Mouse (Mus musculus) ES-CJ7 (cell line): ENCODE results near the gene Rbp1.

ENCODE experiments used
- DNase-seq: peaks from one replicate; pipeline ENCODE4 v3.0.0; 2011; ENCODE audit warnings: low read depth, low spot score

The Rbp1 gene

DNA sequence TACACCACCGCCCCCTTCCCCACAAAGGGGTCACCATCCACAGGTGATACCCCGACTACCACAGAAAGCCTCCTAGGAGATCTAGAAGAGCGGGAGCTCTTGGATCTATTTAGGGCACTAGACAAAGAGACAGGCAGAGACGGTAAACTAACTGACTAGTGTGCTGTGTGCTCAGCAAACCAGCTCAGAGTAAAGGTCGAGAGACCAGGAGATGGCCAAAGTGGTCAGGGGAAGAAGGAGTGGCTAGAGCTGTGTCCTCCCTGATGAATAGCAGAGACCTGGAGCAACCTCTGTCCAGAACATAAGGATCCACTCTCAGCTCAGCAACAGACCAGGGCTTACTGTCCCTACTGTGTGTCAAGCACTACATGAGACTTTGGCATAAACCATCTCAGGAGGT lies at the start of gene Rbp1:
Gene Rbp1, plus strand, starts transcription at position 306 of the 400 bp plus-strand sequence.
- DNase-seq = no peak

- peak; percentile 44 for DNase-seq
Measured at GRCm38 (mm10) chr9:98373358-98373757, 49.4 kb upstream of the Rbp1 start.

DNA sequence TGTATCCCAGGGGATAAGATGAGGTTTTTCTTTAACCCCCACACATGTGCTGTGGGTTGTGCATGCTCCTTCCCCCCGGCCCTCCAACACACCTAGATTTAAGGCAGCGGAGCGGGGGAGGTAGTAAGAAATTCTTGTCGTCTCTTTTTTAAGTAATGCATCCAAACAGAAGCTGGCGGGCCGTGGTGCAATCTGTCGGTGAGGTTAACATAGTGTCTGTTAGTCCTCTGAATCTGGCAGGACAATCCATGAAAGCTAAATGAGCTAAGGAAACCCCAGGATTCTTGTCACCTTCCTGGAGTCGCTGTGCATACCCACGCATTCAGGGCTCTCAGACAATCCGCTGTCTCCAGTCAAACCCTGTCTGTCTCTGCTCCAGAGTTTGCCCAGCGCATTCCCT lies 47.9 kb upstream of the Rbp1 start:
- no peak for DNase-seq

DNA sequence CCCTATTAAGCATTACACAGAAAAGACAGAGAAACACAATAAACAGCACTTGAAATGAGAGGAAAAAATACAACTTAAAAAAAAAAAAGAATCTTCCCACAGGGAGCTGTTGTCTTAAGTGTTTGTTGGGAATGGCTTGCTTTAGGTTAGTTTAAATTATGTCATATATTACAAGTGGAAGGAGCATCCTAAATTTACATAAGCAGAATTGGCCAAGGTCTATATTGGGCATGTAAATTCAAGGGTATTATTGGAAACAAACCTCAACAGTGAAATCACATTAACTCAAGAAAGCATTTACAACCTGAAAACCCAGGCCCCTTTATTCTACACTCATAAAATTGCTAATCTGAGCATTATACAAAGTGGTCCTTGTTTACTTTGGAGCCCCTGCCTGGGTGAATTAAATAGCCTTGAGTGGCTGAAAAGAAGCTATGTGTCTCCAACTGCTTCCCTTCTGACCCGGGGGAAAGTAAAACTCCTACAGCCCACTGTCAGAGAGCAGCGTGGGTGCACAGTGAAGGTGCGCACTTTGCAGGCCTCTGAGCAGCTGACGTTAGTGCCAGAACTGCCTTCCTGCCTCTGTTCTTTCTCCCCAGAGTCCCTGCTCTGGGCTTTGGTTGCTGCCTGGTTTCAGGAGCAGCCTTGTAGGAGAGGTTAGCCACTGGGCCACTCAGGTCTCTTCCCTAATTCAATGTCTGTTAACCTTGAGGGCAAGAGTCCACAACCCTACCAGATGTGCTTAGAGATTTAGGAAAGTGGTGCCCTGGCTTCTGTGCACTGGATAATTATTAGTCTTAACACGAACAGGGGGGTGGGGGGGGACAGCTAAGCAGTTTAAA lies 47.2 kb upstream of the Rbp1 start:
- no peak for DNase-seq

DNA sequence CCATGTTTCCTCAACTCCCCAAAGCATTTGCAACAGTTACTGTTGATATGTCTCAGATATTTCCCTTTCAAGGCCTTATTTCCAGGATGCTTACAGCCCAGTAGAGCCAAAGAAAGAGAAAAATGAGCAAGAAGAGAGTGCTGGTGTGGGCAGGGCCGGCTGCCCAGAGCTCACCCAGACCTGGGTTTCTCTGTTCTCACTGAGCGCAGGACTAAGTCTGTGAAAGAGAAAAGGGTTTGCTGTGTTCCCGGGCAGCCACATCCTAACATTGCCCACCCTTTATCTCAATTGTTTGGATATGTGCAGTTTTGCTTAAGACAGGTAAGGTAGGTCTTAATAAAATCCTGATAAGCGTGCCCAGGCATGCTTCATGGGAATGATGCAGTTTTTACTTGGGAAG lies 43.0 kb upstream of the Rbp1 start:
- DNase-seq = no peak

GRCm38 (mm10) chr9:98380593-98380992 lies 42.2 kb upstream of the Rbp1 start:
- DNase-seq = no peak

DNA sequence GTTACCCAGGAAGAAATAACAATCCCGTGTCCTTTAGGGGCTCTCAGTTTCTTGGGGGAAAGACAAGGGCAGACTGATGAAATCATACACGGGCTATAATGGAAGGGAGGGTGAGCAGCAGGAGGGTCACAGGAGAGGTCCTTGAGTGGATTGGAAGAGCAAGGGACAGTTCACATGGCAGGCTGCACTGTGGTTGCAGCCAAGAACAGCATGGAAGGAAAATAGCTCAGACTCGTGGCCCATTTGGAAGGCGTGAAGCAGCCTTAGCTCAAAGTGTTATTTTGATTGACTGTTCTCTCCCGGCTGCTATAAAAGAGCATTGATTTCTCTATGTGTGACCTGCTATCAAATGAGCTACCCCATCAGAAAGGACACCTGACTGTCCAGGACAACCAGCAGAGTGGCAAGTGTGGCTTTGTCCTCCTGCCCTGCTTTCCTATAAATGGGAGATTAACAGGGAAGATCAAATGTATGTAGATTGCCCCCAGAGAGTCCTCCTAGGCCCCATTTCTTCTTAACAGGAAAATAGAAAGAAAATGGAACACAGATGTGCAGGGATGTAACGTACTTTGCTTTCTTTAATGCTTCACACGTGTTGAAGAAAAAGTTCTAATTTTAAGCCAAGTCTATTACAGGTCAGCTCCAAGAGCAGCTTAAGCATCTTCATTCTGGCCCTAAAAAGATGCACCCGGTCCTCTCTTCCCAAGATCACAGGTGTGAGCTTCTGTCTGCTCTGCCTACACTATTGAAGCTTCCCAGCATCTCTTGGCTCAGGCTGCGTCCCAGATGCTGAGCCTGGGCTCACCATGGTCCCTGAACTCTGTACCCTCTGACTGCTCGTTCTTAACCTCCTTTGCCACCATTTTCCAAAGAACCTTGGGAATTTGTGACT lies 34.8 kb upstream of the Rbp1 start:
- DNase-seq = no peak

DNA sequence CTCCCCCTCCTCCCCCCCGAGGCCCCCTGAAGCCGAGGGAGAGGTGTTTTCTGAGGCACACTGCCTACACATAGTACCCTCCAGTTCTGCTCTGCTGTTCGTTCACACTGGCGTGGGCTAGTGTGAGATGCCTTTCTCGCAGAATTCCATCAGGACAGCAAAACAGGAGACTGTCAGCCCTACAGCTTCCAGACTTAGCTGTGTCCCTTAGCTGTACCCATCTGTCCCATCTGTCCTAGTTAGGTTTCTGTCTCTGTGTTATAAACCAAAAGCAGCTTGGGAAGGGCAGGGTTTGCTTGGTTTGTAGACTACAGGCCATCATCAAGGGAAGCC lies 34.2 kb upstream of the Rbp1 start:
- no peak for DNase-seq

- DNase-seq = no peak
Measured at GRCm38 (mm10) chr9:98393496-98393895, 29.3 kb upstream of the Rbp1 start.

DNA sequence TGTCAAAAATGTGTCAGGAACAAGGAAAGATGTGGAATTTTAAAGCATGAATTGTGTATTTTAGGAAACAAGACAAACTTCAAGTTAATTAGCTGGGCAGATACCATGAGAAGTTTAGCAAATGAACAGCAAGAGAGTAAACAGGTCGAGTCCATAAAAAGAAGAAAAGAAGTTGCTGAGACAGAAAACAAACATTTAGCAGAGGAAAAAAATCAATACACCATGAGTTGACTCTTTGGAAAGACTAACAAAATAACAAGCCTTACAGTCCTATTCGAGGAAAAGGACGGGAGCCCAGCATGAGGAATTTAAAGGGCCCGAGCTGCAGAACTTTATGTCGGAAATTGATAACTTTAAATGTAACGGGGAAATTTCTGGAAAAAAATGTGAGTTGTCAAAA lies 25.6 kb upstream of the Rbp1 start:
- DNase-seq = no peak

DNA sequence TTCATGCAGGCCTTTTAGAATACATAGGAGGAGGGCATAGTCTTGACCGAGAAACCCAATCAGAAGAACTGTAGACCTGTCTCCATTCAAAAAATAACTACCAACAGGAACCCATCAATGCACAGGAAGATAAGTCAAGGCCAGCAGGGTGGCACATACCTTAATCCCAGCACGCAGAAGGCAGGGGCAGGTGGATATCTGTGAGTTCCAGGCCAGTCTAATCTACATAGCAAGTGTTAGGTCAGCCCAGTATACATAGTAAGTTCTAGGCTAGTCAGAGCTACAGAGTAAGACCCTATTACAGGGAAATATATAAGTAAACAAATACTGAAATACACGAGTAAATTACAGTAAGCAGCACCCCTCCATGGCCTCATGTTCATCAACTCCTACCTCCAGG lies 24.9 kb upstream of the Rbp1 start:
- no peak for DNase-seq

DNA sequence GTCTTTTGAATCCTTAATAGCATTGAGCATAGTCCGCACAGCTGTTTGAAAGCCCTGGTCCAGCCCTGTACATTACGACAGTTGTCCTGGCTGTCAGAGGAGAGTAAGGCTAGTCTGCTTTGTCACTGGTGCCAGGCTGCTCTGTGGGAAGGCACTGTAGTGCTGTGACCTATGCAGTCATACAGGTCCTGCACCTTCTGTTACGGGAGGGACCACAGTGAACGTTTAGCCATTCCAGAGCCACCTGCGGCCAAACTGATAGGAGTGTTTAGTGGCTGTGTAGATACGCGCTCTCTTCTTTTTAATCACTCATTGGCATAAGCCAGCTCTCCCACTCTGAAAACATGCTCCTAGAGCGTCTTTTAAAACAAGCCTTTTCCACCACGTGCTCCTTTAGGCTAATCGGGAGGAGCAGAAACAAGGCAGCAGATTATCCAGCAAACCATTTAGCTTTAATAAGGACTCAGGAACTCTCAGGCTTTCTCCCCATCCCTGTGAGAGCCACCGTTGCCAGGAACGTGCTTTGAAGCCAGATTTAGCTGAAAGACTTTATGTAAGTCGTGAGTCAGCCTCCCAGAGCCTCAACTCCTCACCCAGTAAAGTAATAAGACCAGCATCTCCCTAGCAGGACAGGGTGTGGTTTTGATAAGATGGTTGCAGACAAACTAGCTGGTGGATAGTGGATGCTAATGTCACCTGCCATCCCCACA lies 22.4 kb upstream of the Rbp1 start:
- DNase-seq = no peak

DNA sequence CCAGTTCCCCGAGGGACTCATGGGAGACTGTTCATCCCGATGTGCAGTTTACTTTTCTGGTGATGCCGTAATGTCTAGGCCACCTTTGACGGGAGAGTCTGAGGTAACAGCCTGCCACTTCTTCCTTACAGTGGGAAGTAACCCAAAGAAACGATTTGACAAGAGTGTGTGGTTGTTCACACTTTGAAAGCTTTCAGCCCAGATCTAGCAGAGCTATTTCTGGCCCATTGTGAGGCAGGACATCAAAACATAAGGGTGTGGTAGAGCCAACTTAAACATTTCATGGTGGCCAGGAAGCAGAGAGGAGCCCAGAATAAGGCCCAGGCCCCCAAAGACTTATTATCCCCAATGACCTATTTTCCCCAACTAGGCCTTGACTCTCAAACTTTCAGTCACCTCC lies 21.1 kb upstream of the Rbp1 start:
- no peak for DNase-seq

- no peak for DNase-seq
Measured at GRCm38 (mm10) chr9:98407771-98408170, 15.0 kb upstream of the Rbp1 start.

DNA sequence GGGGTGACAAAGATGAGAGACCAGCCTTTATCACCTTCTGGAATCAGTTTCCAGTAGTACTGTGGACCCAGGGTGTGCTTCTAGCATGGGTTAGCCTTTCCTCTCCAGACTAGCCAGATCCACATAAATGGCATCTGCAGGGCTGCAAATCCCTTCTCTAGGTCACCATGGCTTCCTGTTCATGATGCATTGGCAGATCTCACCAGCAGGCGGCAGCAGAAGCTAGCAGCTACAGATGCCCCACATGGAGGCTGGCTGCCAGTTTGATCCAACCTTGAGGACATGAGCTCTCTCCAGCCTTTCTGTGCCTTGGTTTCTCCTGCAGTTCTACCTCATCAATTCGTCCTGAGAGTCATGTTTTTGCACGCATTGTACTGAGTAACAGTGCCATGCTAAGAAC lies 13.6 kb upstream of the Rbp1 start:
- peak; percentile 77 for DNase-seq

DNA sequence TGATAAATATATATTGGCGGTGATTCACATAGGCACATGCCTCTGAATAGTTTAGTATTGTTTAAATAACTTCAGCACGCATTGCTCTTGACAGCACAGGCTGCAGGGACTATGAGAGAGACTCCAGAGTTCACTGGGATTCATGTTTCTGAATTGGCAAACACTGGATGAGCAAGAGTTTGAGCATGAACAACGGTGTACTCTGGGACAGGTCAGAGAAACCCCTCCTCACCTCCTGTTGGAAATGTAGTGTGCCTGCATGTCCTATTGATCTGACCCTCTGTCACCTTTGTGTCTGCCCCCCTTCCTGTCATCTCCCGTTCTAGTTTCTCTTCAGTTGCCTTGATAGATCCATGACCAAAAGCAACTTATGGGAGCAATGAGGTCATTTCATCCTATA lies 7.3 kb upstream of the Rbp1 start:
- DNase-seq = no peak

DNA sequence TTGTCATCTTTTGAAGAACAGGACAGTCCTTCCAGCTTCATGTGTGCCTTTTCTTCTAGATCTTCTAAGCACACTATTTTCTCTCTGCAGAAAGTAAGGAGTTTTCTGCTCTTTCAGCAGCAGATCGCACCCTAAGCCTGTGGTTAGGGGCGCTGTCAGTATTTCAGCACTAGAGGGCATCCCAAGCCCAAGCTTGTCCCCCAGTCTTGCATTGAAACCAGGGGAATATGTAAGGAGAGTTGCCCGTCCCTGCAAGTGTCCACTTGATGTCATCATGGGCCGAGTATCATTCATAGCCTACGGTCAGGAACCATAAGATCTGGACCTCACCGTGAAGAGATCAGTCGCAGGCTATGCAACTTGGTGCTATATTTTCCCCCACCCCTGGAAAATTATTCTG lies 4.8 kb upstream of the Rbp1 start:
- peak; percentile 34 for DNase-seq

GRCm38 (mm10) chr9:98418346-98418745 lies 4.4 kb upstream of the Rbp1 start:
- no peak for DNase-seq

DNA sequence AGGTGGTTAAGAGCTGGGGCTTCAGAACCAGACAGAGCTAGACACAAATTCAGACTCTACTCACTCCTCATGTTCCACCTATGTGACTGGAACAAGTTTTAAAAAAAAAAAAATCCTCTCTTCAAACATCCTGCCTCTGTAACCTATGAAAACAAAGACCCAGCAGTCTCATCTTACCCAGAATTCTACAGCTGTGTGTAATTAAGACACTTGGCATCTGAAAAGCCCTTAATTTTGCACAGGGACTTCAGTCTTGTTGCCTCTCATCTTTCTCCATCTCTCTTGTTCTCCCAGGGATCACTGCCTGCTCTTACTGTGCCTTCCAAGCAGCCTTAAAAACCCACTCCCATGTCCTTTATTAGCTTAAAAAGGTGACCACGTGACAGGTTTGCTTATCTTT lies 2.1 kb upstream of the Rbp1 start:
- DNase-seq = no peak

- no peak for DNase-seq
Measured at GRCm38 (mm10) chr9:98421903-98422302, 858 bp upstream of the Rbp1 start.

- DNase-seq = peak; percentile 43
Measured at GRCm38 (mm10) chr9:98423691-98424090, 930 bp downstream of the Rbp1 start.

DNA sequence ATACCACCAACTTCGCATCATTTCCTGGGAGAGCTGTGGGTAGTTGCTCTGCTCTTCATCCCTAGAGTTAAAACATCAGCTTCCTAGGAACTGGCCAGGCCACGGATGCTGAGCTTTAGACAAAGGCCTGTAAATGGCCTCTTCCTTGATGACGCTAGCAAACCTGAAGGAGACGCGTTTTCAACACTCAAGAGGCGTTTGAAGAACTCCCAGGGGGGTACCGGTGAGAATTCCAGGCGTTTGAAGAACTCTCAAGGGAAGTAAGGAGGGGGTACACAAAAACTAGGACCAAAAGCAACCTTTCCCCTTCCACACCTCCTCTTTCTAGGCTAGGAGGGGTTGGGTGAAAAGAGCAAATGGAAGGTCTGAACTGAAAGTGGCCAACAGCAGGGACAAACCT lies 1.5 kb downstream of the Rbp1 start:
- peak; percentile 27 for DNase-seq
